Mouse (Mus musculus) kidney, embryonic 15.5 days (tissue): ENCODE results near the gene Ugcg. TPM values are rescaled to one million over a fixed set of nuclear protein-coding genes. Genes with fewer than 3 reads are reported as not detected.

Source experiments
- ATAC-seq: fragments of 200-750 bp; cut with Nextera tagmentation; replicated peaks from 2 replicates; pipeline ENCODE4 v1.8.0; 2017; ENCODE audit warnings: moderate TSS enrichment; ENCODE audit not compliant: low FRiP score
- H3K27ac ChIP-seq: fragments of 300-500 bp; sonication (generic); 2 replicates; pipeline ENCODE4 v1.5.1; 2015; ENCODE audit warnings: mild to moderate bottlenecking, inconsistent platforms
- H3K27me3 ChIP-seq: fragments of 300-500 bp; sonication (generic); 2 replicates; pipeline ENCODE4 v1.6.1; 2015; ENCODE audit warnings: inconsistent platforms
- H3K36me3 ChIP-seq: fragments of 300-500 bp; sonication (generic); 2 replicates; pipeline ENCODE4 v1.6.1; 2015; ENCODE audit warnings: inconsistent platforms
- H3K4me1 ChIP-seq: fragments of 300-500 bp; sonication (generic); 2 replicates; pipeline ENCODE4 v1.6.1; 2015; ENCODE audit warnings: inconsistent platforms
- H3K4me2 ChIP-seq: fragments of 300-500 bp; sonication (generic); 2 replicates; pipeline ENCODE4 v1.6.1; 2015; ENCODE audit warnings: moderate library complexity, mild to moderate bottlenecking, inconsistent platforms
- H3K4me3 ChIP-seq: fragments of 300-500 bp; sonication (generic); replicated peaks from 2 replicates; pipeline ENCODE4 v1.5.1; 2015; ENCODE audit warnings: mild to moderate bottlenecking, inconsistent platforms
- H3K9ac ChIP-seq: fragments of 300-500 bp; sonication (generic); 2 replicates; pipeline ENCODE4 v1.6.1; 2015; ENCODE audit warnings: mild to moderate bottlenecking, inconsistent platforms
- H3K9me3 ChIP-seq: fragments of 300-500 bp; sonication (generic); replicated peaks from 2 replicates; pipeline ENCODE4 v1.6.1; 2016; ENCODE audit warnings: inconsistent platforms
- WGBS: fragments of 180-500 bp; shearing (Covaris S2); methylation state at CpG from one replicate; pipeline ENCODE4 v1.1.7; 2015; ENCODE audit warnings: mixed read lengths; 5-methylcytosine and 5-hydroxymethylcytosine counted together
- polyA plus RNA-seq: library from polyadenylated mRNA; unstranded; fragments of >200 nt; fragmentation: Nextera tagmentation; extraction: Ambion mirVana; gene quantifications from 2 replicates; pipeline ENCODE4 v1.2.1, GENCODE M21; 2015

The Ugcg gene
- polyA plus RNA-seq, 1 experiment from 2014 or later, result 8.0 TPM

DNA sequence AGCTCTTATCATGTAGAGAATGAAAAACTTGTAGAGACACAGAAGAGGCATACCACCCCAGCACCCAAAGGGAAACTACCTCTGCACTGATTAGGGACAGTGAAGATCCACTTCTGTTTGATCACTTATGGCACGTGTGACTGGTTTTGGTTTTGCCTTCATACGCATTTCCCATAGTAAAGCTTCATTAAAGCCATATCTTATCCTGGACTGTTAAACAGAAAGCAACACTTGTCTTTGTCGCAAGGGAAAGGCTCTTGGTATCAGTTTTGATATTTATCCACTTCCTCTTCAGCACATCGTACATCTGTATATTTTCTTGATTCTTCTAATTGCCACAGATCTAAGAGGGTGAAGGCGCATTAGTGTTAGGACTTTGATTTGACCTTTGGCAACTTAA lies 25.6 kb downstream of the Ugcg start:
- 91% methylated on average over 5 of the region's 5 CpGs for WGBS
- no peak for ATAC-seq
- no peak overlapping the region for H3K27ac ChIP-seq
- no peak overlapping the region for H3K4me2 ChIP-seq
- H3K4me3 ChIP-seq, result no peak overlapping the region
- H3K9ac ChIP-seq, result no peak overlapping the region
- no peaks in the 10 kb centered on the region for H3K27me3 ChIP-seq
- no peaks in the 10 kb centered on the region for H3K9me3 ChIP-seq
- H3K4me1 ChIP-seq, result no peaks in the 10 kb centered on the region
- peaks cover 63% of the 10 kb centered on the region for H3K36me3 ChIP-seq

DNA sequence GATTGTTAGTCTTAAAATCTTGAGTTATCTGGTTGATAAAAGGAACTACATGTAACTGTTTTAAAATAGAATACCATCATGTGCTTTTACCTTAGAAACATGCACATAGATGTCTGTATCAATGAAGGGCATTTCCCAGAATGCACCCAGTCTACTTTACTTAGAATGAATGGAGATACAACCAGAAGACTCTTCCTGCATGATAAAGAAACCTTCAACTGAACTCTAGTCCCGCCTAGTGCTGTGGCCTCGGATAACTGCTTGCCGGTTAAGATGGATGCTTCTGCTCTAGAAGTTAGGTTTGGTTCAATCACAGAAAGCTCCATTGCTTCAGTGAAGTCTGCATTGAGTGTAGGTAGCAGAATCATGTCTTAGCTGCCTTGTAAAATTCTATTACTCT lies 26.5 kb downstream of the Ugcg start:
- WGBS, result 96% methylated on average over 3 of the region's 3 CpGs
- H3K4me2 ChIP-seq, result no peak overlapping the region
- no peak overlapping the region for H3K9ac ChIP-seq
- ATAC-seq, result no peak
- no peak overlapping the region for H3K27ac ChIP-seq
- no peak overlapping the region for H3K4me3 ChIP-seq
- H3K4me1 ChIP-seq, result no peaks in the 10 kb centered on the region
- H3K36me3 ChIP-seq, result peaks cover 68% of the 10 kb centered on the region
- H3K9me3 ChIP-seq, result no peaks in the 10 kb centered on the region
- H3K27me3 ChIP-seq, result no peaks in the 10 kb centered on the region

DNA sequence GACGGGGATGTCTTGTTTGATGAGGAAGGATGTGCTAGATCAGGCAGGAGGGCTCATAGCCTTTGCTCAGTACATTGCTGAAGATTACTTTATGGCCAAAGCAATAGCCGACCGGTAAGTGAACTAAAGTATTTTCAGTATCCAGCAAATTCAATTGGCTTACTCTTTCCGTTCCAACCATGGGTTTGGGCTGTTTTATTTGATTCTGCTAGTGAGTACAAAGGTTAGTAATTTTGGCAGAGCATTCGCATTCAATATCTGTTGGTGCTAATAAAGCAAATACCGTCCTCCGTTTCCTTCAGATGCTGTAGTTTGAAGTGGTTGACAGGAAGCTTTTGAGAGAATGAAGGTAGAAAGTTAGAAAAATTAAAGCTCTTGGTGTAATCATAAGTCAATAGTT lies 28.0 kb downstream of the Ugcg start:
- Histone ChIP-seq H3K9me3 (no peaks in the 10 kb centered on the region), H3K4me2 (no peak overlapping the region), H3K27ac (no peak overlapping the region), H3K9ac (no peak overlapping the region), H3K36me3 (peaks cover 70% of the 10 kb centered on the region), H3K4me1 (no peaks in the 10 kb centered on the region), H3K4me3 (no peak overlapping the region), H3K27me3 (no peaks in the 10 kb centered on the region)
- 92% methylated on average over 7 of the region's 7 CpGs for WGBS
- no peak for ATAC-seq

DNA sequence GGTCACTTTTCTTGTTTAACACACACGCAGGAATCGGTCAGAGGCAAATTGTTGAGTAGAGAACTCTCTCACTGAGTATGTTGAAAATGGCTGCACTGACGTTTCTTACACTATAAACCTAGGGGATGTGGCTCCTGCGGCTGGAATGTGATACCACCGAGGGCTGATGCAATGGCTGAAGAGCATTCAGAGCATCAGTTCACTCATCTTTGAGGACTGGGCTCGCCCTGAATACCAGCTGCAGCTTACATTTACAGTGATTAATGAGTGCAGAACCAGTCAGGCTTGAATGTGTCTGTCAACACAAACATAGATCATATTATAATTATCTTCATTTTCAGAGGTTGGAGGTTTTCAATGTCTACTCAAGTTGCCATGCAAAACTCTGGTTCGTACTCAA lies 29.1 kb downstream of the Ugcg start:
- Histone ChIP-seq H3K4me2 (no peak overlapping the region), H3K36me3 (peaks cover 69% of the 10 kb centered on the region), H3K9me3 (no peaks in the 10 kb centered on the region), H3K4me3 (no peak overlapping the region), H3K27ac (no peak overlapping the region), H3K9ac (no peak overlapping the region), H3K27me3 (no peaks in the 10 kb centered on the region), H3K4me1 (no peaks in the 10 kb centered on the region)
- no peak for ATAC-seq
- 69% methylated on average over 7 of the region's 7 CpGs for WGBS

DNA sequence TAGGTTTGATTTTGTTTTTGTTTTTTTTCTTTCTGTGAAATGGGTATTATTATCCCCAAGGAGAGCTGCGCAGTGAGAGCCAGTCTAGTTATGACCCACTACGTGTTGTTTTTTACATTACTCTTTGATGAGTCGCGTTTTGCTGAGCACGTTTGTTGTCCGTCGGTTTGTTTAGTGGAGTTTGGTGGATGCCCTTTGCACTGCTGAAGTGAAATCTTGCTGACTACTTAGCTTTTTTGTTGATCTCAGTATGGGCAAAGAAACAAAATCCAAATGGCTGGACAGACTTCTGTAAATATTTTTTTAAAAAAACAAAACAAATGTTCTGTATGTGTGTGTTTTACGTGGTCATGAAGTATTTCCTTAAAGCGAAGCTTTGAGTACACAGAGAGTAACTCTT lies 33.2 kb downstream of the Ugcg start:
- Histone ChIP-seq H3K27me3 (no peaks in the 10 kb centered on the region), H3K9ac (no peak overlapping the region), H3K4me2 (no peak overlapping the region), H3K4me1 (no peaks in the 10 kb centered on the region), H3K27ac (no peak overlapping the region), H3K36me3 (peaks cover 48% of the 10 kb centered on the region), H3K9me3 (no peaks in the 10 kb centered on the region), H3K4me3 (no peak overlapping the region)
- 80% methylated on average over 9 of the region's 9 CpGs for WGBS
- no peak for ATAC-seq

DNA sequence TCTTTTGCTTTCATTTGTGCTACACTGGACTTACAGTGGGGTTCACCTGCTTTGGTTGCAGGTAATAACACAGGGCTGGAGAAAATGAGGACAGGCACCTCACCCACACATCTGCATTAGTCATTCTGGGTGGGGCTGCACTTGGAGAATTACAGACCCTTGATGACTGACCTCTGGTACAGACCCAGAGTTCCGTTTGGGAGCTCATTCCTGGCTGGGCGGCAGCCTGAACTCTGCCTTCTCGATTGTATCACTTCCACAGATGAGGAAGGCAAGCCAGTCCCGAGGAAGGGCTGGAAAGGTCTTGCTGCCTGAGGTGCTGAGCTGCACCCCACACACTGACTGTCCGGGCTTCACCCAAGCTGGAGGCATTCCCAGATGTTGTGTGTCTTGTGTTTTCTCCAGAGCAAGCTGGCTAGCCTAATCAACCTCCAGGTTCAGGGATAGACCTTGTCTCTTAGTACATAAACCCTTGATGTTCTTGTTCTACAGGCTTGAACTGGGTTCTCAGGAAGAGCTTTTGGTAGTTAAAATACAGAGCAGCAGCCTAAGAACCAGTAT lies 34.1 kb downstream of the Ugcg start:
- WGBS, result 86% methylated on average over 5 of the region's 5 CpGs
- H3K36me3 ChIP-seq, result peaks cover 40% of the 10 kb centered on the region
- H3K27ac ChIP-seq, result no peak overlapping the region
- H3K27me3 ChIP-seq, result no peaks in the 10 kb centered on the region
- no peak overlapping the region for H3K9ac ChIP-seq
- H3K9me3 ChIP-seq, result no peaks in the 10 kb centered on the region
- ATAC-seq, result no peak
- no peak overlapping the region for H3K4me2 ChIP-seq
- H3K4me1 ChIP-seq, result no peaks in the 10 kb centered on the region
- no peak overlapping the region for H3K4me3 ChIP-seq

DNA sequence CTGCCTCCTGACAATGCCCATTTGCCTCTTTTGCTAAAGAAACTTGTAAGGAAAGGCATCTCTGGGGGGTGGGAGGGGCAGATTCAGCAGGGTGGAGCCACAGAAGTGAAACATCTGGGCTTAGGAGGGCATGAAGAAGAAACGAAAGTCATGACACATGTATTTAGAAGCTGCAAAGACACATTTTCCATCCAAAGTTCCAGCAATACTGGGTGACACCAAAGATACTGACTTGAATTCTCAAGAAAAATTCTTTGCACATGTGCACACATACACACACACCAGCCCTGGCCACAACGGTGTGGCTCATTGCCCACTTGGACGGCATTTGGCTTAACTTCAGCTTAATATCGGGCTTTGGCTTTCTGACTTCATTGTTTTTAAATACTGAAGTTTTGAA lies 35.8 kb downstream of the Ugcg start:
- no peak overlapping the region for H3K27ac ChIP-seq
- H3K36me3 ChIP-seq, result peaks cover 26% of the 10 kb centered on the region
- H3K4me2 ChIP-seq, result no peak overlapping the region
- H3K4me3 ChIP-seq, result no peak overlapping the region
- no peak overlapping the region for H3K9ac ChIP-seq
- no peaks in the 10 kb centered on the region for H3K9me3 ChIP-seq
- no peak for ATAC-seq
- H3K4me1 ChIP-seq, result no peaks in the 10 kb centered on the region
- WGBS, result 93% methylated on average over 4 of the region's 4 CpGs
- no peaks in the 10 kb centered on the region for H3K27me3 ChIP-seq

DNA sequence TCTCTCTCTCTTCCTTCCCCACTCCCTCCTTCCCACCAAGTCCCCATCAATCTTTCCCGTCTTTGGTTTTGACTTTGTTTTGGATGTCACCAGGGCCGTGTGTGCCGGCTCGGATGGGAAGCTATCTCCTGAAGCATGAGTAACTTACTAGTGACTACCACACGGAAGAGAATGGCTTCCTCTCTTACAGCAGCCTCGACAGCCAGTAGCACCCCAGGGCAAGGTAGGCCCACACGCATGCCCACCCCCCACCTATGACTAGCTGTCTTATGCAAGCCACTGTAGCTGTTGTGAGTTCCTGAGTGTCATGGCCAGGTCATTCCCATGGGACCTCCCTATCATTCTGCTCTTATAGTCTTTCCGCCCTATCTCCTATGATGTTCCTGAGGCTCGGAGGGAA lies 38.0 kb downstream of the Ugcg start:
- 90% methylated on average over 9 of the region's 9 CpGs for WGBS
- H3K4me2 ChIP-seq, result no peak overlapping the region
- H3K4me1 ChIP-seq, result no peaks in the 10 kb centered on the region
- H3K27ac ChIP-seq, result no peak overlapping the region
- no peaks in the 10 kb centered on the region for H3K9me3 ChIP-seq
- no peaks in the 10 kb centered on the region for H3K27me3 ChIP-seq
- H3K36me3 ChIP-seq, result peaks cover 12% of the 10 kb centered on the region
- no peak overlapping the region for H3K4me3 ChIP-seq
- no peak for ATAC-seq
- no peak overlapping the region for H3K9ac ChIP-seq

DNA sequence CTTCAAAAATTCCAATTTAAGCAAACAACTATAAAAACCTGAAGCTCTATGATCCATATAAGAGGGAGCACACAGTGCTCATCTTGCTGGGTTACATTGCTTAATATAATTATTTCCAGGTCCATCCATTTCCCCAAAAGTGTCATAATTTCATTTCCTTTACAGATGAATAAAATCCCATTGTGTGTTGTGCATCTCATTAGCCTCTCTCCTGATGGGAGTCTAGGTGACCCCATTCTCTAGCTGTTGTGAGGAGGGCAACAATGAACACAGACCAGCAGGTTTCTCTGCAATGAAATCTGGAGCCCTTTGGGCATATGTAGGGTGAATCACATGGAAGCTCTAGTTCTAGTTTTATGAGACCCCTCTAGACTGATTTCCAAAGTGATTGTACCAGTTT lies 39.9 kb downstream of the Ugcg start:
- Histone ChIP-seq H3K36me3 (0 out of 2 replicates have a peak, but pooled peaks cover under 1% of the 10 kb centered on the region), H3K27ac (no peak overlapping the region), H3K4me1 (no peaks in the 10 kb centered on the region), H3K4me2 (no peak overlapping the region), H3K4me3 (no peak overlapping the region), H3K27me3 (no peaks in the 10 kb centered on the region), H3K9me3 (no peaks in the 10 kb centered on the region), H3K9ac (no peak overlapping the region)
- ATAC-seq, result no peak

DNA sequence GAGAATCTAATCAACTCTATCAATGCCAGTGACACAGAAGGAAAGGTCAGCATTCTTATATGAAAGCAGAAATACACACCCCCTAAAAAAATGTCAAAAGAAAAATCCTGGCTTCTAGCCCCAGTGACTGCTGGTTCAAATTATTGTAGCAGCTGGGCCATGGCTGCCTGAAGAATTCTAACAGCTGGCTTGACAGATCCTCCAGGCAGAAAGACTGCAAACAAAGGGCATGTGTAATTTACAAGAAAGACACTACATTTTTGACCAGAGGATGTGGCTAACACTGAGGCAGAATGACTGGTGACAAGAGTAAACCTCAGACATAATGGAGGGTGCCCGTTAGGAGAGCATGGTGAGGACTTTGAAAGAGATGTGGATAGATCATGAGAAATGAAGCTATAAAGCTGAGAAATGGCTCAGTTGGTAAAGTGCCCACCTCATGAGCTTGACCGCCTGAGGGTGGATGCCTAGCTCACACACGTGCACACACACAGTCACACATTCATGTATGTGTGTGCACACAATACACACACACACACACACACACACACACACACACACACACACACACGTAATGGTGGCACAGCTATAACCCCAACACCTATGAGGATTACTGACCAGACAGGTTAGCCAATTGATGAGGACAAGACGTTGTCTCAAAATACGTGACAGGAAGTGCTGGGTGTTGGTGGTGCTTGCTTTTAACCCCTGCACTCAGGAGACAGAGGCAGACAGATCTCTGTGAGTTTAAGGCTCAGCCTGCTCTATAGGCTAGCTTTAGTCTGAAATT lies 42.4 kb downstream of the Ugcg start:
- no peak overlapping the region for H3K4me2 ChIP-seq
- H3K4me1 ChIP-seq, result no peaks in the 10 kb centered on the region
- H3K27ac ChIP-seq, result no peak overlapping the region
- H3K9me3 ChIP-seq, result no peaks in the 10 kb centered on the region
- H3K27me3 ChIP-seq, result no peaks in the 10 kb centered on the region
- H3K4me3 ChIP-seq, result no peak overlapping the region
- WGBS, result 85% methylated on average over 6 of the region's 6 CpGs
- H3K36me3 ChIP-seq, result no peaks in the 10 kb centered on the region
- ATAC-seq, result no peak
- H3K9ac ChIP-seq, result no peak overlapping the region

DNA sequence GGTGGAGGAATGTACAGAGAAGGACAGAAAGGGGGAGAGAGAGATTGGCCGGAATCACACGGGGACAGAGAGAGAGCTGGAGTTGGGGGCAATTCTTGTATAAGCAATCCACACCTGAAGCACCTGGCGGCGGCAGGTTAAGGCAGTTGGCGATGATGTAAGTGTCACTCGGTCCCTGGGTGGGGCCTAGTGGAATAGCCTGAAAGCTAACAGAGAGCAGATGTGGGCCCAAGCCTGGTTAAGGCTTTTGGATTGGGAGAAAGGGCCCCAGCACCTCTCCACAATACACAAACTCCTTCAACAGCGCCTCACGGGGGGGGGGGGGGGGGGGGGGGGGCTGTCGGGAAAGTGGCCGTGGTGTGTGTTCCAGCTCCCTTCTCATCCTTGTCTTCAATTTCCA lies 45.0 kb downstream of the Ugcg start:
- Histone ChIP-seq H3K4me1 (no peaks in the 10 kb centered on the region), H3K27ac (no peak overlapping the region), H3K36me3 (no peaks in the 10 kb centered on the region), H3K4me3 (no peak overlapping the region), H3K4me2 (no peak overlapping the region), H3K27me3 (no peaks in the 10 kb centered on the region), H3K9ac (no peak overlapping the region), H3K9me3 (no peaks in the 10 kb centered on the region)
- 94% methylated on average over 7 of the region's 10 CpGs for WGBS
- no peak for ATAC-seq

DNA sequence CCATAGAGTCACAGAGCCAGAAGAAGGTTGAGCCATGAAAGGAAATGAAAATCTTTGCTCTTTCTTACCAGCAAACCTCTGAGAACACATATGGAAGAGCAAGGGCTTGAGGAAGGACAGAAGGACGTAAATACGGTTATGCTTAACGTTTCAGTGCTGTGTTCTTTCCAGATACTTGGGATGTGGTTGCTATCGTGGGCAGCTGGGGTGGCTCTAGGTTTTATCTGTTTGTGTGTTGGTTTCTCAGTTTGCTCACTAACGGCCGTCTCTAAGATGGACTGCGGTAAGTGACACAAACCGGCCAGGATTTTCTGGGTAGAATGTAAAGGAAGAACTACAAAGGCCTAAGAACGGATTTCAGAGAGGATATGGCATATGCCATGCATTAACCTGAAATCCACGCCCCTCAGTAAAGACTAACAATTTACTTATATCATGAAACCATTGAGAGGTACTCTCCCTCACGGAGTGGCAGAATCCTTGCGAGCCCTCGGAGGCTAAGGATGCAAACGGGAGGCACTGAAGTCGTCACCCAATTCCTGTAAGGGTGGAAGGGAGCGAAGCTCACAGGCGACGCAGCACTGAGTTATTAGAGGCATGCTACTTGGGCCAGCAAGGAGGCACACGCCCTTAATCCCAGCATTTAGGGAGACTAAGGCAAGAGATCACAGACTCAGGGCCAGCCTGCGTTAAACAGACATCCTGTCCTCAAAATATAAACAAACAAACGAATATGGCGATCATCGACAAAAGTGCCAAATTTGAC lies 45.6 kb downstream of the Ugcg start:
- Histone ChIP-seq H3K27me3 (no peaks in the 10 kb centered on the region), H3K4me3 (no peak overlapping the region), H3K36me3 (no peaks in the 10 kb centered on the region), H3K4me2 (no peak overlapping the region), H3K9ac (no peak overlapping the region), H3K27ac (no peak overlapping the region), H3K9me3 (no peaks in the 10 kb centered on the region), H3K4me1 (peaks cover 4% of the 10 kb centered on the region; the same call in 1 of the 2 replicates)
- no peak for ATAC-seq
- 88% methylated on average over 23 of the region's 23 CpGs for WGBS
